Mouse (Mus musculus) megakaryocyte, embryonic 14.5 days (primary cell): ENCODE measurements at regions not wholly inside any gene's neighbourhood (a gene's known extent, or its start where the extent isn't known, plus 50 kb on each side); places are given as distances from the start of the nearest gene placed in this dataset.

Source experiments
- FLI1 ChIP-seq: IDR thresholded peaks from 2 replicates; pipeline ENCODE4 v1.6.1; 2012; ENCODE audit warnings: low read length, inconsistent platforms, mixed read lengths
- GATA1 ChIP-seq: IDR thresholded peaks from 3 replicates; pipeline ENCODE4 v1.6.1; 2012; ENCODE audit warnings: mixed read lengths, low read length, inconsistent platforms, borderline replicate concordance

- no peak for TF ChIP-seq GATA1
- TF ChIP-seq FLI1 = no peak
These were observed 542.0 kb downstream of the Plcl1 start for GRCm38 (mm10) chr1:55947618-55948283.
